Mouse (Mus musculus): Measurements from ENCODE around the gene Mrpl49.

Gene Mrpl49

DNA sequence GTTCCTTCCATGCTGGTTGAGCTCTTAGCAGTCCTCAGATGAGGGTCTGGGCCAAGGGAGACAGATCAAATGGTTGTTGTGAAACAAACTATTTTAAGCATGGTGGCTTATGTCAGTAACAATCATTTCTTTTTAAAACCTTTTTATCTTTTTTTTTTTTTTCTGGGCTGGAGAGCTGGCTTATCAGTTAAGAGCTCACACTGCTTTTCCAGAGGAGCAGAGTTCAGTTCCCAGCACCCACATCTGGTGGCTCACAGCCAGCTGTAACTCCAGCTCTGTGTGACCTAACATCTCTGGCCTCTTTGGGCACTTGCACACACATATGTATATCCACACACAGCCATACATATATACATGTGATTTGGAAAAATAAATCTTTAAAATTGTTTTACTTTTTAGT, 19.9 kb downstream of the Mrpl49 start:
- no peak for DNase-seq (ENCODE audit: low spot score in 2 of 2)

- DNase-seq (ENCODE audit: low spot score in 2 of 2), result no peak
Measured at GRCm38 (mm10) chr19:6035966-6036585, 21.5 kb downstream of the Mrpl49 start.

DNA sequence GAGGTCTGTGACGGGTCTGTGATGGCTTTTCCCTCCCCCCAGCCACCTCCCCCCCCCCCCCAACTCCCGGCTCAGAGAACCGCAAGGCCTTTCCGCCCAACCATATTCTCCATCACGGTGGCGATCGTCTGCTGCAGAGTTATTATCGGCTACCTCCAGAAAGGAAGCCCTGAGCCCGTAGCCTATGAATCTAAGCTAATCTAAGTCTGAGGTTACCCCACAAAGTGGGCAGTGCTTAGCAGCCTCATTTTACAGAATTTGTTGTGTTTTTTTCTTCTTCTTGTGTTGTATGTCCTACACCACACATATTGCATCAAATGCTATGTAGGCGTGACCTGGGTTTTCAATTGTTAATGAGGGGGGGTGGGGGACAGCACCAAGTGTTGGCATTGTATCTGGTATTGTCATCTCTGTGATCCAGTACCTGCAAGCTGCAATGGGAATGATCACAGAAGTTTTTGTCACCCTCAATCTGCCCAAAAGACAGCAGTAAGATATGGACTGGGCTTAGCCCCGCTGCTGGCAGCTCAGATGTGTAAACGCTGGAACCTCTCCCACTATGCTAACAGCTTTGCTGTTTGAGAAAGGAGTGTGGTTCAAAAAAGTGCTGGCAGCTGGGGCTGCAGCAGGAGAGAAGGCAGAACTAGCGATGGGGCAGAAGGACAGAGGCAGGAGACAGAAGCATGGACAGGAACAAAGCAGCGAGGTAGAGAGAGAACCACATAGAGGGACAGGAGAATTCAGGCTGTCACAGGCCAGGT, 26.9 kb downstream of the Mrpl49 start:
- DNase-seq (ENCODE audit: low spot score in 2 of 2), result no peak

DNA sequence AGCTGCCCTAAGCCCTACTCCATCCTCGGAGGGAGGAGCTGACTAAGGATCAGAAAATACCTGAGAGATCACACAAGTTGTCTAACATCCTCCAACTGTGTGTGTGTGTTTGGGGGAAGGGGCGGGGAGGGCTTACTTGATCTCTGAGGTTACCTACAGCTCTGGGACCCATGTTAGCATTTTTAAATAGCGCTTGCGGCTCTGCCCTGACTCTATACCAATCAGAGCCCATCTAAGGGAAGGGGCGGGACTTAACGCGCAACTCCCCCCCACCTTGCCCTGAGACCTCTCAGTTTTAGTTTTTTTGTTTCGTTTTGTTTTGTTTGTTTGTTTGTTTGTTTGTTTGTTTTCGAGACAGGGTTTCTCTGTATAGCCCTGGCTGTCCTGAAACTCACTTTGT, 28.2 kb downstream of the Mrpl49 start:
- DNase-seq (ENCODE audit: low spot score in 2 of 2), result no peak

DNA sequence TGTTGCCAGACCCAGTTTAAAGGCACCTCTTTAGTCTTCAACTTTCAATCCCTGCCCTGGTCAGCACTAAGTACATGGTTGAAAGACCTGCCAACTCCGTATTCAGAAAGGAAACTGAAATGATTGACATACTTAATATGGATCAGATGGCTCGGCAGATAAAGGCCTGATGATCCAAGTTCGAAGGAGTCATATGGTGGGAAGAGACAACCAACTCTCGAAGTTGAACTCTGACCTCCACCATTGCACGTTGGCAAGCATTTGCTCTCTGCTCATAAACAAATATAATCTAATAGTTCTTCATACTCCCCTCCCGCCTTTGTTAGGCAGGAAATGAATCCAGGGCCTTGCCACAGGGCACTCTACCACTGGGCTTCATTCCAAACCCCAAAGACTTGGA, 28.6 kb downstream of the Mrpl49 start:
- DNase-seq (ENCODE audit: low spot score in 2 of 2), result no peak

- DNase-seq (ENCODE audit: low spot score in 2 of 2), result no peak
Measured at GRCm38 (mm10) chr19:6023930-6024329, 33.7 kb downstream of the Mrpl49 start.

GRCm38 (mm10) chr19:6023059-6023458, 34.5 kb downstream of the Mrpl49 start:
- DNase-seq (ENCODE audit: low spot score in 2 of 2), result no peak

DNA sequence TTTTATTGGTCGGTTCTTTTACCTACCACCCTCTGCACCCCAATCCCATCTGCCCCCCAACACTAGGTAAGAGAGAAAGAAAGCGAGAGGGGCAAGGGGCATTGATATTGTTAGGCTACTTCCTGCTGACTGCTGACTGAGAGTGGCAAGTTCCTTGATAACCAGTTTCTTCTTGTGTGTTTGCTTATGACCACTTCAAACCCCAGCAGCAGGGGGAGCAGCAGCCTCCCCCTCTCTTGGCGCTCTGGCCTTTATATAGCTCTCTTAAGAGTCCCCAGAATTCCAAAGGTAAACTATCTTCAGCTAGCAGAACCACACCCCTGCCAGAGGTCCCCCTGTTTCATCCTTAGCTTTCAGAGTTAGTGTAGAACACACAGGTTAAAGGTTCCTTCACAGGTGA, 37.3 kb downstream of the Mrpl49 start:
- DNase-seq (ENCODE audit: low spot score in 2 of 2), result no peak

DNA sequence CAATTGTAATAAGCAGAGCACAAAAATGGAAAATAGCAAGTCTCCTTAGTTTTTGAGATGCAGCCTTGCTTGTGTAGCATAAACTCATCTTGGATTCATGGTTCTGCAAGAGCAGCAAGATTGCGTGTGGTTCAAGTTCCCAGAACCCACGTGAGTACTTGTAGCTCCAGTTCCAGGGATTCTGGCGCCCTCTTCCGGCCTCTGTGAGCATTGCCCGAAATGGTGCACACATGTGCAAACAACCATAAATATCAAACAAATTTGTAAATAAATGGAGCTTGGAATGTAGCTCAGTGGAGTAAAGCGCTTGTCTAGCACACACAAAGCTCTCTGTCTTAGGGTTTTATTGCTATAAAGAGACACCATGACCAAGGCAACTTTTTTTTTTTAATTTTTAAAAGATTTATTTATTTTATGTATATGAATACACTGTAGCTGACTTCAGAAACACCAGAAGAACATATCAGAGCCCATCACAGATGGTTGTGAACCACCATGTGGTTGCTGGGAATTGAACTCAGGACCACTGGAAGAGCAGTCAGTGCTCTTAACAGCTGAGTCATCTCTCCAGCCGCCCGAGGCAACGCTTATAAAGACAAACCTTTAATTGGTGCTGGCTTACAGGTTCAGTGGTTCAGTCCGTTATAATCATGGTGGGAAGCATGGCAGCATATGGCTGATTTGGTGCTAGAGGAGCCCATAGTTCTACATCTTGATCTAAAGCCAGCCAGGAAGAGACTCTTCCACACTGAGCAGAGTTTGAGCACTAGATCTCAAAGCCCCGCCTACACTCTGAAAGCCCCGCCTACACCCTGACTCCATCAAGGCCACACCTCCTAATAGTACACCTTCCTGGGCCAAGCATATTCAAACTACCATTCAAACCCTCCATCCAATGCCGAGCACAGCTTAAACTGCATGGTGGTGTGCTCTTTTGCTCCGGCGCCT, 39.2 kb downstream of the Mrpl49 start:
- peak; percentile 47 to 90 for DNase-seq (ENCODE audit: low spot score in 2 of 2)

- no peak for DNase-seq (ENCODE audit: low spot score in 2 of 2)
Measured at GRCm38 (mm10) chr19:6016532-6016931, 41.1 kb downstream of the Mrpl49 start.

- DNase-seq (ENCODE audit: low spot score in 2 of 2), result peak; percentile 30 to 67
Measured at GRCm38 (mm10) chr19:6015511-6016315, 41.9 kb downstream of the Mrpl49 start, which contains the start of gene Capn1. Gene Capn1 (minus strand): TSS chr19:6015897.

GRCm38 (mm10) chr19:6014991-6015510, 42.5 kb downstream of the Mrpl49 start:
- no peak for DNase-seq (ENCODE audit: low spot score in 2 of 2)

GRCm38 (mm10) chr19:6013691-6014090, 43.9 kb downstream of the Mrpl49 start:
- no peak for DNase-seq (ENCODE audit: low spot score in 2 of 2)

GRCm38 (mm10) chr19:6009137-6009536, 48.4 kb downstream of the Mrpl49 start:
- no peak for DNase-seq (ENCODE audit: low spot score in 2 of 2)

DNA sequence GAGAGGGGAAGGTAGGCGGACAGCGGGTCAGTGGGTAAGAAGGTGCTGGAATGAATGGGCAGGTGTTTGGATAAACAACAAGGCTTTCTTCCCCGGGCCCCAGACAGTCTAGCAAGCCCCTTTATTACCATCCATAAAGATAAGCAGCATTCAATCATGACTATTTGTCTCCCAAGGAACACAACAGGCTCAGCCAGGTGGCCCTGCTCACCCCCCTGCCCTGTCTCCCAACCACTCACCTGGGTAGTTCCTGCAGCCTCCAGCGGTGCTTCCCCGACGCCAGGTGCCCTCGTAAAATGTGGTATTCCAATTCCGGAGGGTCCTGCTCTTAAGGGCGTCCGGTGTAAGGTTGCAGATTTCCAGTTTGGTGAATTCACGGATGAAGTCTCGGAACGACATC, 50.6 kb downstream of the Mrpl49 start:
- no peak for DNase-seq (ENCODE audit: low spot score in 2 of 2)

GRCm38 (mm10) chr19:6005541-6005940, 52.0 kb downstream of the Mrpl49 start:
- no peak for DNase-seq (ENCODE audit: low spot score in 2 of 2)
